35 mouse cellular contexts compared by ENCODE assay signal in the genomic region with DNA sequence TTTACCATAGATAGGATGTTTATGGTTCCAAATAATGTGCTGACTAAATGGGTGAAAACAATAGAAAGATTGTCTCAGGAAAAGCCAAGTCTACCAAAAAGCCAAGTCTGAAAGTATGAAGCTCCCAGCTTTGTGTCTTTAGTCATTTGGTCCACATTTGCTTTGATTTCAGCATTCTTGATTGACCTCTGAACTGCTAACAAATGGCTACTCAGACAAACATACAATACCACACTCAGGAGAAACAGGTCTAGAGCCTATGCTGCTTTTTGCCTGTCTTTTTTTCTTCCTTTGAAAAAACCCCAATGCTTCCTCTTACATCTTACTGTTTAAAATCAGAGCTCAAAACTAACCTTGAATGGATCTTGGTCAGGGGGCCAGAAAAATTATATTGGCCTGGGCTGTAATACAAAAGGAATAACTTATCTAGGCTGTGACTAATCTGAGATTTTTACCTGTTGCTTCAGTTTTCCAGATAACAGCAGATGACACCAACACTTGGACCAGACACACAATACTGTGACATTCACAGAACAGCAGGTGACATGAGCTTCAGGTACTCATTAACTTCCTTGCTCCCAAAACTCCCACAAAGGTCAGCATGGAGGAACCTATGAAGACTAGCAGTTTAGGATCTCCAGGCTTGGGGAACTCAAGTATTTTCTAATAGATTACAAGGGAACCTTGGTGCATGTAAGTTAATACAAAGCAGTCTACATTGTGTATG.
"Had no signal": no experiment of that assay in that cellular context is flagged by ENCODE, and none has a peak within 500 bp of the region (broad histone marks: within the 10 kb centered on the region; RNA-seq: fewer than 3 reads in every experiment).

No protein-coding gene starts in this region.

- H3K4me1 ChIP-seq: heart, embryonic 10.5 days; heart, embryonic 12.5 days; heart, embryonic 13.5 days; hindbrain, embryonic 10.5 days; hindbrain, embryonic 12.5 days; hindbrain, embryonic 13.5 days; hindbrain, embryonic 15.5 days; intestine, embryonic 15.5 days; kidney, embryonic 15.5 days had no signal

- H3K27me3 ChIP-seq: heart, embryonic 12.5 days; heart, embryonic 13.5 days; heart, embryonic 15.5 days; hindbrain, embryonic 12.5 days; hindbrain, embryonic 13.5 days; hindbrain, embryonic 15.5 days; intestine, embryonic 15.5 days; kidney, embryonic 15.5 days had no signal

- H3K4me3 ChIP-seq: heart, embryonic 10.5 days; heart, embryonic 12.5 days; heart, embryonic 13.5 days; heart, embryonic 15.5 days; hindbrain, embryonic 10.5 days; hindbrain, embryonic 12.5 days; hindbrain, embryonic 13.5 days; hindbrain, embryonic 15.5 days; intestine, embryonic 15.5 days; kidney, embryonic 15.5 days; layer of hippocampus, adult 2 months had no signal

- H3K9ac ChIP-seq: heart, embryonic 12.5 days; heart, embryonic 13.5 days; heart, embryonic 15.5 days; hindbrain, embryonic 12.5 days; hindbrain, embryonic 13.5 days; hindbrain, embryonic 14.5 days; hindbrain, embryonic 15.5 days; intestine, embryonic 15.5 days; kidney, embryonic 15.5 days had no signal

- DNase-seq: heart, postnatal 10 days; heart, postnatal 14 days; heart, postnatal 36 days; heart, postnatal 4 days; kidney, adult 11 months; kidney, adult 18-20 months; kidney, adult 2 months; kidney, adult 8-10 months; kidney, adult 9 months; kidney, postnatal 10 days; kidney, postnatal 14 days; kidney, postnatal 25 days; kidney, postnatal 36 days; kidney, postnatal 4 days; layer of hippocampus, adult 9-11 months; layer of hippocampus, postnatal 36 days had no signal

- ATAC-seq: hindbrain, embryonic 16.5 days; hindbrain, postnatal 0 days; inflammation-experienced regulatory T-cells, adult 6 months; intestine, embryonic 15.5 days; intestine, embryonic 16.5 days; intestine, postnatal 0 days had no signal

- H3K4me2 ChIP-seq: heart, embryonic 11.5 days; heart, embryonic 12.5 days; heart, embryonic 13.5 days; heart, embryonic 15.5 days; hindbrain, embryonic 12.5 days; hindbrain, embryonic 13.5 days; hindbrain, embryonic 14.5 days; hindbrain, embryonic 15.5 days; intestine, embryonic 15.5 days; kidney, embryonic 15.5 days had no signal

- H3K36me3 ChIP-seq: heart, embryonic 10.5 days; heart, embryonic 12.5 days; heart, embryonic 13.5 days; heart, embryonic 15.5 days; hindbrain, embryonic 10.5 days; hindbrain, embryonic 12.5 days; hindbrain, embryonic 13.5 days; hindbrain, embryonic 15.5 days; intestine, embryonic 15.5 days; kidney, embryonic 15.5 days had no signal

- H3K27ac ChIP-seq: heart, embryonic 10.5 days; heart, embryonic 13.5 days; heart, embryonic 15.5 days; hindbrain, embryonic 10.5 days; hindbrain, embryonic 12.5 days; hindbrain, embryonic 13.5 days; hindbrain, embryonic 14.5 days; hindbrain, embryonic 15.5 days; hindbrain, postnatal 0 days; intestine, embryonic 15.5 days; kidney, embryonic 15.5 days; kidney, postnatal 0 days; layer of hippocampus, adult 2 months had no signal

- H3K9me3 ChIP-seq: heart, embryonic 10.5 days; heart, embryonic 12.5 days; heart, embryonic 13.5 days; heart, embryonic 15.5 days; hindbrain, embryonic 10.5 days; hindbrain, embryonic 12.5 days; hindbrain, embryonic 13.5 days; hindbrain, embryonic 15.5 days; intestine, embryonic 15.5 days; kidney, embryonic 15.5 days had no signal
